Mouse (Mus musculus): Measurements from ENCODE around the gene Arfrp1. TPM values are rescaled to one million over a fixed set of nuclear protein-coding genes. Genes with fewer than 3 reads are reported as not detected.
A peak's percentile ranks its signal among the peaks of the same experiment; 100 is the strongest.

The Arfrp1 gene
- total RNA-seq, 2 experiments from 2014 or later: 39.5 to 41.4 TPM

DNA sequence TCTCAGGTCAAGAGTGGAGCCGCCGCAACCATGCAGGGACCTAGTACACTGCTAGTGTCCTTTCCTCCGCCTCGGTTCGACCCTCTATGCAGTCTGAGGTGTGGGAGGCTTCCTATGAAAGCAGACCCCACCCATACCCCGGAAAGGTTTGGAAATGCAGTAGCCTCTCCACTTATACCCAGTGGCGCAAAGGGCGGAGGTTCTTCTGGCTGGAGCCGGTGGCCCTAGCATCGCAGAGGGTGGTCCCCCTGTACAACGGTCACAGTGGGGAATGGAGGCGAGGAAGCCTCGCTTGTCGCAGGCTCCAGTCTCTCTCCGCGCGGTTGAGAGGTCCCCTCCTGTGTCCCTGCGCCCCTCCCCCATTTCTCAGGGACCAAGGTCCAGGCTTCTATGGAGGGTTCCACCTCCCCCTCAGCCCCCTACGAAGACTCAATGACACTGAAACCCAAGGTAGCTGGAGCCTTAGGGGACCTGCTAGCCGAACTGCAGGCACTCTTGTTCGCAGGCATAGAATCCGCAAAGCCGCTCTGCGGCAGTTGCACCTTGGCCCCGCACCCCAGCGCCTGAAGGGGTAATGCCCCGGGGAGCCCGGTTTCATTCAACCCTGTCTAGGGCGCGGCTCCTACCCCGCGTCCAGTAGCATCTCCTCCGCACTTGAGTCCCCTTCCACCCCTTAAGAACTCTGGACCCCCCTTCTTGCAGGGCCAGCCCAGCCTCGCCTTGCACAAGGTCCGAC, 51.7 kb downstream of the Arfrp1 start:
- peak in 1 of 2 experiments; percentile 38 for DNase-seq (ENCODE audit: low spot score in 2 of 2)

DNA sequence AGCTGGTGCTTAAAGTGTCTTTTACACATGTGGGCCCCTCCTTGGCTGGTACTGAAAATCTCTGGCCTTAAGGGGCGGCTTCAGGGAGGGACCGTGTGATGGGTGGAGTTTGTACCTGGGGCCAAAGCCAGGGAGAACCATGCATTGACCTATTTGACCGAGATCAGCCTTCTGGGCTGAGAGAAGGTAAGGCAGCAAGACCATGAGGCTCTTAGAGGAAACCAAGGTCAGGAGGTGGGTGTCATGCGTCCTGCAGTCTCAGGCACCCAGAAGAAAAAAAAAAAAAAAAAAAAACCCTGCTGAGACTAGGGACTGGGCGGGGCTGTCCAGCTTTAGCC, 52.2 kb downstream of the Arfrp1 start:
- intact Hi-C loops (cut with DNase I): no loop called here
- DNase-seq (ENCODE audit: low spot score in 2 of 2): no peak

More for the DNA sequence above, 51.7 kb downstream of the Arfrp1 start:
- intact Hi-C loops (cut with DNase I): loop anchor here (2.0 kb wide), 1 partner anchor 27 kb away; no protein-coding TSS in a partner anchor

DNA sequence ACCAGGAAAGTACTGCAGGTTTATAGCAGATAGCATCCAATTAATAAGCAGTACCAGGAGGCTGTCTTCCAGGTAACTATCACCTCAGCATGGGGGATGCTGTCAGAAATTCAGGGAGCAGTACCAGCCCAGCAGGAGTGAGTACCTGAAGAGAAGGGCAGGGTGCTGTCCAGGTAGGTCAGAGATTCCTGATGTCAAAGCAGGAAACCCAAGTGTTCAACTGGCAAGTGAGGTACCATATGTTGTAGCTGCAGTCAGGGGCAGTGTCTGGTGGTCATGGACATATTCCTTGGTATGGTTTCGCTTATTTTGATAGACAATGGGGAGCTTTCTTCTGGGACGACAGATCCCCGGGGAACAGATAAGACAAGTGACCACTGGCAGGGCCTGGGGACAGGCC, 52.8 kb downstream of the Arfrp1 start:
- intact Hi-C loops (cut with DNase I): no loop called here
- DNase-seq (ENCODE audit: low spot score in 2 of 2): no peak

Other genes starting within 250 kb of the Arfrp1 start
- 100 to 1,000 TPM; 227 to 240 TPM for gene Kcnq2, start 230.1 kb downstream of the Arfrp1 start, total RNA-seq (2021)
- 1,000 to 10,000 TPM; 1,322 to 1,385 TPM for gene Eef1a2, start 208.4 kb downstream of the Arfrp1 start, total RNA-seq (2021)
- 10 to 100 TPM; 95.9 to 97.3 TPM for gene Ppdpf, start 178.2 kb downstream of the Arfrp1 start, total RNA-seq (2021)
- under 1 TPM in 1 of 2 experiments, not detected in 1; 0.09 TPM for gene Ptk6, start 162.6 kb downstream of the Arfrp1 start, total RNA-seq (2021)
- gene Srms, start 152.2 kb downstream of the Arfrp1 start, total RNA-seq (2021): under 1 TPM in 1 of 2 experiments, not detected in 1; 0.21 TPM
- gene Fndc11, start 145.4 kb downstream of the Arfrp1 start, total RNA-seq (2021): under 1 TPM in 1 of 2 experiments, not detected in 1; 0.30 TPM
- gene Helz2, start 123.4 kb downstream of the Arfrp1 start, total RNA-seq (2021): 1 to 10 TPM; 2.2 to 2.5 TPM
- gene Gmeb2, start 77.4 kb downstream of the Arfrp1 start, total RNA-seq (2021): 10 to 100 TPM; 21.3 to 23.9 TPM
- gene Stmn3, start 50.9 kb downstream of the Arfrp1 start, total RNA-seq (2021): 100 to 1,000 TPM; 631 to 689 TPM
- gene Rtel1, start 45.7 kb downstream of the Arfrp1 start, total RNA-seq (2021): 10 to 100 TPM; 29.8 to 34.9 TPM
- gene Zgpat, start 476 bp downstream of the Arfrp1 start, total RNA-seq (2021): 10 to 100 TPM; 64.8 to 68.0 TPM
- 10 to 100 TPM; 35.8 to 39.1 TPM for gene Lime1, start 14.7 kb upstream of the Arfrp1 start, total RNA-seq (2021)
- gene Zbtb46, start 94.0 kb upstream of the Arfrp1 start, total RNA-seq (2021): 10 to 100 TPM; 11.2 to 15.3 TPM
- gene Abhd16b, start 127.8 kb upstream of the Arfrp1 start, total RNA-seq (2021): not detected
- gene Tpd52l2, start 131.7 kb upstream of the Arfrp1 start, total RNA-seq (2021): 10 to 100 TPM; 74.7 to 76.8 TPM
- 100 to 1,000 TPM; 289 to 296 TPM for gene Dnajc5, start 155.1 kb upstream of the Arfrp1 start, total RNA-seq (2021)
- 10 to 100 TPM; 44.2 to 50.5 TPM for gene Uckl1, start 219.5 kb upstream of the Arfrp1 start, total RNA-seq (2021)
- gene Prpf6, start 226.5 kb upstream of the Arfrp1 start, total RNA-seq (2021): 10 to 100 TPM; 51.0 to 51.7 TPM
- gene Zfp512b, start 227.4 kb upstream of the Arfrp1 start, total RNA-seq (2021): 10 to 100 TPM; 76.5 to 89.2 TPM
- 10 to 100 TPM; 19.4 to 20.2 TPM for gene Samd10, start 233.8 kb upstream of the Arfrp1 start, total RNA-seq (2021)